Comparison of ENCODE assay signal across 8 mouse cellular contexts in the genomic region with DNA sequence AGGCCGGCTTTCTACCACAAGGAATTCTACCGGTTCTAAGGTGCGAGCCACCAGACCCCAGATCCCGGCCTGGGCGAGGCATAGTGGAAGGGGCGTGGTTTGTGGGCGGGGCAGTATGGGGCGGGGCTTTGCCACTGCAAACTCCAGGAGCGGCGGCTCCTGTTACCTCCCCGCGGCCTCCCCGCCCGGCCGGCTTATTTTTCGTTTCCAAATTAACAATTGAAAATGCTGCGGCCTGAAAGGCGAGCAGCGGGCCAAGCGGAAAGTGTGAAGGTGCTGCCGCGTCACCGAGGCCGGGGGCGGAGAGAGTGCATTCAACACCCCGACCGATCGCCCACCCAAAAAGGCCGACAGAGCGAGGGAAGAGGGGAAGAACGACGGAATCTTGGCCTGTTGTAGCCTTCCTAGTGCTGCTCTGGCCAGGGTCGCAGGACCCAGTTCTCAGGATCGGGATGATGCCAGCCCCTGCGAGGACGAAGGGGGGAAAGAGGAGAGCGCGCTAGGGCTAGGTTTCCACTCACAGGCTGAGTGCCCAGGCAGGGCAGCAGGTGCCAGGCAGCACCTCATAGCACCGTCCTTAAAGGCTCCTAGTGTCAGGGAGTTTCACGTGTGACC. TPM values are rescaled to one million over a fixed set of nuclear protein-coding genes. Genes with fewer than 3 reads are reported as not detected.
A peak's percentile ranks its signal among the peaks of the same experiment; 100 is the strongest.
DNase-seq lines count a peak whose midpoint lies in the region; ATAC-seq and TF ChIP-seq lines count a peak whose summit lies in the region.

No protein-coding gene starts in this region.

- peak overlapping the region; percentile 91 for H3K4me2 ChIP-seq in hindbrain, embryonic 15.5 days
- peak overlapping the region; percentile 93 for H3K4me2 ChIP-seq in liver, embryonic 12.5 days

- peak overlapping the region; percentile 47 for H3K9ac ChIP-seq in hindbrain, embryonic 15.5 days
- H3K9ac ChIP-seq in liver, embryonic 12.5 days: peak overlapping the region; percentile 71

- H3K4me3 ChIP-seq in left cerebral cortex, adult 2 months: peak overlapping the region; percentile 57
- H3K4me3 ChIP-seq in hindbrain, embryonic 15.5 days: peak overlapping the region; percentile 44
- H3K4me3 ChIP-seq in liver, embryonic 12.5 days: peak overlapping the region; percentile 69
- peak overlapping the region; percentile 51 for H3K4me3 ChIP-seq in thymus, adult 2 months (ENCODE audit: control insufficient read depth, insufficient read depth, low read length)

- intact Hi-C loops in left cerebral cortex, adult 2 months (cut with DNase I): no loop called here

- H3K4me1 ChIP-seq in hindbrain, embryonic 15.5 days (replicated peaks): peaks cover 23% of the 10 kb centered on the region
- H3K4me1 ChIP-seq in liver, embryonic 12.5 days: peaks cover 18% of the 10 kb centered on the region
- H3K4me1 ChIP-seq in thymus, adult 2 months (replicated peaks; ENCODE audit: control insufficient read depth, insufficient read depth, low read length): peaks cover 10% of the 10 kb centered on the region

- H3K27ac ChIP-seq in left cerebral cortex, adult 2 months: no peak overlapping the region
- no peak overlapping the region for H3K27ac ChIP-seq in hindbrain, embryonic 15.5 days (replicated peaks)
- H3K27ac ChIP-seq in liver, embryonic 12.5 days: no peak overlapping the region
- no peak overlapping the region for H3K27ac ChIP-seq in thymus, adult 2 months (ENCODE audit: control insufficient read depth, insufficient read depth, low read length)

- no peaks in the 10 kb centered on the region for H3K9me3 ChIP-seq in hindbrain, embryonic 15.5 days
- no peaks in the 10 kb centered on the region for H3K9me3 ChIP-seq in liver, embryonic 12.5 days (replicated peaks)

- under 1% methylated on average over 39 of the region's 40 CpGs for WGBS in hindbrain, embryonic 15.5 days
- 1% methylated on average over 40 of the region's 40 CpGs for WGBS in liver, embryonic 12.5 days (ENCODE audit: insufficient replicate concordance)
- WGBS in thymus, adult 2 months: 1% methylated on average over 40 of the region's 40 CpGs

- no peak for TF ChIP-seq CTCF in left cerebral cortex, adult 2 months (IDR thresholded peaks at IDR 0.05)
- TF ChIP-seq CTCF in thymus, adult 2 months (IDR thresholded peaks at IDR 0.05; ENCODE audit: borderline replicate concordance, control insufficient read depth, extremely low read depth, insufficient read depth, low read length, poor library complexity): no peak

- peak; percentile 73 for ATAC-seq in hindbrain, embryonic 15.5 days (ENCODE audit: low FRiP score, low read depth)
- peak; percentile 90 for ATAC-seq in liver, embryonic 12.5 days

- no peaks in the 10 kb centered on the region for H3K36me3 ChIP-seq in hindbrain, embryonic 15.5 days
- no peaks in the 10 kb centered on the region for H3K36me3 ChIP-seq in liver, embryonic 12.5 days
- no peaks in the 10 kb centered on the region for H3K36me3 ChIP-seq in thymus, adult 2 months (ENCODE audit: control insufficient read depth, insufficient read depth, low read length)

- DNase-seq in left cerebral cortex, adult 2 months (ENCODE audit: extremely low spot score in 1 of 2, low spot score in 2 of 2): peak; percentile 36 to 47
- DNase-seq in left cerebral cortex, adult 8-10 months (ENCODE audit: low spot score in 2 of 2): no peak
- DNase-seq in cerebellum, adult 9-10 months: peak; percentile 53
- DNase-seq in gastrocnemius, adult 18-20 months (ENCODE audit: low spot score): peak; percentile 73
- peak; percentile 42 for DNase-seq in naive thymus-derived CD4-positive, alpha-beta T cell, adult 2 months (ENCODE audit: low read depth)
- peak; percentile 57 for DNase-seq in thymus, adult 2 months

- peaks cover 11% of the 10 kb centered on the region for H3K27me3 ChIP-seq in hindbrain, embryonic 15.5 days
- peaks cover 98% of the 10 kb centered on the region for H3K27me3 ChIP-seq in liver, embryonic 12.5 days (replicated peaks)
- H3K27me3 ChIP-seq in thymus, adult 2 months (ENCODE audit: control insufficient read depth, insufficient read depth, low read length): peaks cover 7% of the 10 kb centered on the region

- no peak for TF ChIP-seq POLR2A in thymus, adult 2 months (IDR thresholded peaks at IDR 0.05; ENCODE audit: control insufficient read depth, extremely low read depth, insufficient read depth, low read length, poor library complexity)

RNA-seq across cellular contexts. Expression of a gene that starts 17.3 kb away (rescaled TPM):
- 1 to 10 TPM; 6.9 to 7.5 TPM for total RNA-seq in left cerebral cortex, adult 2 months (2021)
- 1 to 10 TPM; 7.5 to 9.1 (median 7.7) TPM for total RNA-seq in left cerebral cortex, adult 8-10 months (2022)
- total RNA-seq in gastrocnemius, adult 18-20 months (2021): 10 to 100 TPM; 14.2 to 17.0 TPM
- 6.6 and 7.0 TPM in 2 replicates for polyA plus RNA-seq in hindbrain, embryonic 15.5 days (2015; fragmentation: Nextera tagmentation; extraction: Ambion mirVana)
- polyA plus RNA-seq in liver, embryonic 12.5 days (2016; fragmentation: Nextera tagmentation; extraction: Ambion mirVana): 0.20 and 0.44 TPM in 2 replicates
- polyA plus RNA-seq in thymus, adult 2 months (2012; rRNA removed): 1.1 and 2.0 TPM in 2 replicates

Comparison
In these comparisons a context has a peak if more than half of its experiments do, and no peak if none do; other contexts are left out.
1. DNase-seq: peak in left cerebral cortex, adult 2 months (2 of 2), cerebellum, adult 9-10 months (single experiment), gastrocnemius, adult 18-20 months (single experiment), naive thymus-derived CD4-positive, alpha-beta T cell, adult 2 months (single experiment) and thymus, adult 2 months (single experiment); none in left cerebral cortex, adult 8-10 months (0 of 2).
2. Peak in every context shown above with its lines, with median percentiles within 50 percentile points of each other: H3K4me3 ChIP-seq.